Mouse (Mus musculus) heart, postnatal 10 days (tissue): ENCODE measurements around the gene Parp8. TPM values are rescaled to one million over a fixed set of nuclear protein-coding genes. Genes with fewer than 3 reads are reported as not detected.

Experiments used
- DNase-seq, 2 experiments: peaks; one replicate each; pipeline ENCODE4 v3.0.0; 2021
- intact Hi-C: fragments of 180-260 bp; cut with DNase I; formaldehyde crosslinking; loops from one replicate; pipeline ENCODE4 v1.15.1; 2025
- total RNA-seq, 2 experiments: library from RNA; stranded (reverse); gene quantifications; 2 replicates each; pipeline ENCODE4 v1.2.3; 2021

The Parp8 gene
- total RNA-seq, 2 experiments from 2014 or later: 11.2 to 14.8 TPM

GRCm38 (mm10) chr13:117023346-117024050 lies 1.8 kb downstream of the Parp8 start:
- intact Hi-C loops: loop anchor here (5.0 kb wide), 2 partner anchors 71 to 104 kb away; no protein-coding TSS in a partner anchor
- DNase-seq: no peak

- intact Hi-C loops: loop anchor here (5.0 kb wide), 2 partner anchors 68 to 107 kb away; no protein-coding TSS in a partner anchor
- peak; percentile 26 to 34 for DNase-seq
These were observed 4.7 kb downstream of the Parp8 start for GRCm38 (mm10) chr13:117020631-117021030.

GRCm38 (mm10) chr13:117018676-117019075 lies 6.7 kb downstream of the Parp8 start:
- intact Hi-C loops: no loop called here
- no peak for DNase-seq

- no peak for DNase-seq
- intact Hi-C loops: no loop called here
These were observed 11.8 kb downstream of the Parp8 start for GRCm38 (mm10) chr13:117013516-117013915.

- intact Hi-C loops: no loop called here
- no peak for DNase-seq
These were observed 13.3 kb downstream of the Parp8 start for GRCm38 (mm10) chr13:117012031-117012430.

- no peak for DNase-seq
- intact Hi-C loops: no loop called here
These were observed 15.2 kb downstream of the Parp8 start for GRCm38 (mm10) chr13:117010143-117010542.

GRCm38 (mm10) chr13:117008021-117009015 lies 17.0 kb downstream of the Parp8 start:
- intact Hi-C loops: no loop called here
- DNase-seq: no peak

GRCm38 (mm10) chr13:117007566-117007965 lies 17.8 kb downstream of the Parp8 start:
- no peak for DNase-seq
- intact Hi-C loops: no loop called here

- intact Hi-C loops: no loop called here
These were observed 18.7 kb downstream of the Parp8 start for GRCm38 (mm10) chr13:117006638-117007037.

GRCm38 (mm10) chr13:117000493-117000892 lies 24.8 kb downstream of the Parp8 start:
- intact Hi-C loops: no loop called here
- DNase-seq: no peak

More at GRCm38 (mm10) chr13:117006638-117007037, 18.7 kb downstream of the Parp8 start:
- DNase-seq: no peak

GRCm38 (mm10) chr13:116991560-116991959 lies 33.8 kb downstream of the Parp8 start:
- no peak for DNase-seq
- intact Hi-C loops: no loop called here

- DNase-seq: no peak
- intact Hi-C loops: no loop called here
These were observed 35.0 kb downstream of the Parp8 start for GRCm38 (mm10) chr13:116990327-116990726.

GRCm38 (mm10) chr13:116988706-116989105 lies 36.6 kb downstream of the Parp8 start:
- intact Hi-C loops: no loop called here
- no peak for DNase-seq

- intact Hi-C loops: no loop called here
- no peak for DNase-seq
These were observed 37.1 kb downstream of the Parp8 start for GRCm38 (mm10) chr13:116988208-116988607.

GRCm38 (mm10) chr13:116987284-116987683 lies 38.1 kb downstream of the Parp8 start:
- intact Hi-C loops: no loop called here
- no peak for DNase-seq

GRCm38 (mm10) chr13:116986658-116987057 lies 38.7 kb downstream of the Parp8 start:
- intact Hi-C loops: no loop called here
- no peak for DNase-seq

GRCm38 (mm10) chr13:116974081-116974860 lies 51.1 kb downstream of the Parp8 start:
- intact Hi-C loops: no loop called here
- no peak for DNase-seq

- no peak for DNase-seq
- intact Hi-C loops: no loop called here
These were observed 51.8 kb downstream of the Parp8 start for GRCm38 (mm10) chr13:116973491-116973890.

- no peak for DNase-seq
- intact Hi-C loops: no loop called here
These were observed 53.2 kb downstream of the Parp8 start for GRCm38 (mm10) chr13:116972036-116972611.

GRCm38 (mm10) chr13:116970706-116971428 lies 54.5 kb downstream of the Parp8 start:
- intact Hi-C loops: no loop called here
- DNase-seq: no peak
